Mouse (Mus musculus) forebrain, embryonic 11.5 days (tissue): ENCODE results near the gene Olfr509. TPM values are rescaled to one million over a fixed set of nuclear protein-coding genes. Genes with fewer than 3 reads are reported as not detected.
"Not testable (repeated sequence)": the region's sequence is repeated elsewhere in the genome, so short reads cannot be mapped to it uniquely, and the experiment has no call there.

Experiments
- ATAC-seq: fragments of 200-750 bp; cut with Nextera tagmentation; replicated peaks from 2 replicates; pipeline ENCODE4 v1.8.0; 2017; ENCODE audit warnings: moderate TSS enrichment; ENCODE audit not compliant: low FRiP score
- DNase-seq: peaks from one replicate; pipeline ENCODE4 v3.0.0-alpha.2; 2017; ENCODE audit warnings: low spot score
- H3K27ac ChIP-seq: fragments of 300-500 bp; sonication (generic); 2 replicates; pipeline ENCODE4 v1.5.1; 2014; ENCODE audit warnings: low read depth, low read length
- H3K27me3 ChIP-seq: fragments of 300-500 bp; sonication (generic); 2 replicates; pipeline ENCODE4 v1.6.1; 2014; ENCODE audit warnings: mild to moderate bottlenecking, low read length, mixed read lengths; ENCODE audit not compliant: control insufficient read depth, insufficient read depth
- H3K36me3 ChIP-seq: fragments of 300-500 bp; sonication (generic); 2 replicates; pipeline ENCODE4 v1.6.1; 2014; ENCODE audit warnings: mild to moderate bottlenecking, low read length, moderate library complexity, mixed read lengths; ENCODE audit not compliant: control insufficient read depth, insufficient read depth
- H3K4me1 ChIP-seq: fragments of 300-500 bp; sonication (generic); replicated peaks from 2 replicates; pipeline ENCODE4 v1.6.1; 2014; ENCODE audit warnings: low read length, mixed read lengths; ENCODE audit not compliant: control insufficient read depth, insufficient read depth
- H3K4me2 ChIP-seq: fragments of 300-500 bp; sonication (generic); 2 replicates; pipeline ENCODE4 v1.6.1; 2014; ENCODE audit warnings: low read depth, mild to moderate bottlenecking, low read length, moderate library complexity, mixed read lengths; ENCODE audit not compliant: severe bottlenecking
- H3K4me3 ChIP-seq: fragments of 300-500 bp; sonication (generic); 2 replicates; pipeline ENCODE4 v1.5.1; 2014; ENCODE audit warnings: low read depth, low read length
- H3K9ac ChIP-seq: fragments of 300-500 bp; sonication (generic); 2 replicates; pipeline ENCODE4 v1.6.1; 2014; ENCODE audit warnings: low read length
- H3K9me3 ChIP-seq: fragments of 300-500 bp; sonication (generic); 2 replicates; pipeline ENCODE4 v1.6.1; 2016; ENCODE audit warnings: low read length, mixed read lengths; ENCODE audit not compliant: control insufficient read depth
- WGBS: fragments of 180-500 bp; shearing (Covaris S2); extraction: QIAGEN DNeasy Blood & Tissue Kit; methylation state at CpG from one replicate; pipeline ENCODE4 v1.1.7; 2014; 5-methylcytosine and 5-hydroxymethylcytosine counted together
- polyA plus RNA-seq: library from polyadenylated mRNA; unstranded; fragments of >200 nt; fragmentation: Nextera tagmentation; extraction: Ambion mirVana; gene quantifications from 2 replicates; pipeline ENCODE4 v1.2.1, GENCODE M21; 2014

Gene Olfr509
- not detected in 2 replicates for polyA plus RNA-seq

GRCm38 (mm10) chr7:108651806-108652205, at the start of gene Olfr509:
Gene Olfr509 (minus strand): TSS chr7:108651906.
- no peak for ATAC-seq

DNA sequence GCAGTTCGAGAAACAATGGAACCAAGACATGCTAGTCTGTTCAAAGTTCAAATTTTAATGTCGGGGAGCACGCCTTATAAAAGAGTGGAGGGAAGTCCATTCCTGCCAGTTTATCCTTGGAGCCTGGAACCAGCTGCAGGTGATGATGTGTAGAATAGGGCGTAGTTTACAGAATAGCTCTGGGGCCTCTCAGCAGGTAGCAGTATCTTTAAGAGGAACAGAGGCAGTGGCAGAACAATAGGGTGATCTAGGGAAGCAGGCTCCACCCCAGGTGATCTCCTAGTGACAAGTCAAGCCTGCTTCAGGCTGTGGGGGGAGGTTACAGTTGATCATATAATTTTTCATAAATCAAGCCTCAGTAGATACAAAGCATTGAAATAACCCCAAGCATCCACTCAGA, 27.2 kb upstream of the Olfr509 start:
- H3K27me3 ChIP-seq: no peaks in the 10 kb centered on the region
- WGBS: 78% methylated on average over 4 of the region's 4 CpGs
- no peak overlapping the region for H3K4me2 ChIP-seq
- no peak overlapping the region for H3K4me3 ChIP-seq
- DNase-seq (no peak), ATAC-seq (no peak)
- H3K4me1 ChIP-seq: no peaks in the 10 kb centered on the region
- no peak overlapping the region for H3K9ac ChIP-seq
- no peaks in the 10 kb centered on the region for H3K36me3 ChIP-seq
- no peak overlapping the region for H3K27ac ChIP-seq
- no peaks in the 10 kb centered on the region for H3K9me3 ChIP-seq

More at GRCm38 (mm10) chr7:108651806-108652205, at the start of gene Olfr509:
- Histone ChIP-seq H3K9me3 (no peaks in the 10 kb centered on the region), H3K36me3 (no peaks in the 10 kb centered on the region), H3K27me3 (no peaks in the 10 kb centered on the region), H3K9ac (no peak within 1 kb of the TSS), H3K4me2 (no peak within 1 kb of the TSS), H3K27ac (no peak within 1 kb of the TSS), H3K4me3 (no peak within 1 kb of the TSS), H3K4me1 (no peaks in the 10 kb centered on the region)
- DNase-seq: no peak

- no peaks in the 10 kb centered on the region for H3K27me3 ChIP-seq
Measured at GRCm38 (mm10) chr7:108671058-108671457, 19.4 kb upstream of the Olfr509 start.

DNA sequence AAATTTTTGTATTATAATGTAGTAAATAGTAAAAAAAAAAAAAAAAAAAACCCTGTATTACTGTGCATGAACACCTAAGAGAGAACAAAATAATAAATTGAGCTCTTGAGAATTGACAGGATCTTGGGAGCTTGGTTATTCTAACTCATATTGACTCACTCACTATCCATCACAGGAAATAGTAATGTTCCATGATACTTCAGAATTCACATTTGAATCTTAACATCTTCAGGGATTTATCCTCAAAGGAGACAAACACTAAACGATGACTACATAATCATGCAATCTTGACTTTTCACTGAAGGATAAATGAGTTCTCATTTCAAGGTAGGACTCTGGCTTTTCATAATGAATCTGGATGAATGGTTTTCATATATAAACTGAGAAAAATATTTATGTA, 14.4 kb upstream of the Olfr509 start, which contains the start of gene Olfr510:
Olfr510 (plus strand) TSS at position 301 of the 400 bp plus-strand sequence.
- no peaks in the 10 kb centered on the region for H3K36me3 ChIP-seq
- ATAC-seq: no peak
- 91% methylated on average over 1 of the region's 1 CpGs for WGBS
- DNase-seq: no peak
- no peak within 1 kb of the TSS for H3K27ac ChIP-seq
- no peaks in the 10 kb centered on the region for H3K27me3 ChIP-seq
- H3K4me3 ChIP-seq: no peak within 1 kb of the TSS
- H3K9ac ChIP-seq: no peak within 1 kb of the TSS
- no peaks in the 10 kb centered on the region for H3K4me1 ChIP-seq
- no peaks in the 10 kb centered on the region for H3K9me3 ChIP-seq
- H3K4me2 ChIP-seq: no peak within 1 kb of the TSS

More at GRCm38 (mm10) chr7:108671058-108671457, 19.4 kb upstream of the Olfr509 start:
- 84% methylated on average over 1 of the region's 1 CpGs for WGBS
- no peak for DNase-seq
- H3K4me2 ChIP-seq: no peak overlapping the region
- H3K4me1 ChIP-seq: no peaks in the 10 kb centered on the region
- H3K9ac ChIP-seq: no peak overlapping the region
- no peak overlapping the region for H3K4me3 ChIP-seq
- no peak for ATAC-seq
- no peaks in the 10 kb centered on the region for H3K9me3 ChIP-seq
- no peaks in the 10 kb centered on the region for H3K36me3 ChIP-seq
- H3K27ac ChIP-seq: no peak overlapping the region

DNA sequence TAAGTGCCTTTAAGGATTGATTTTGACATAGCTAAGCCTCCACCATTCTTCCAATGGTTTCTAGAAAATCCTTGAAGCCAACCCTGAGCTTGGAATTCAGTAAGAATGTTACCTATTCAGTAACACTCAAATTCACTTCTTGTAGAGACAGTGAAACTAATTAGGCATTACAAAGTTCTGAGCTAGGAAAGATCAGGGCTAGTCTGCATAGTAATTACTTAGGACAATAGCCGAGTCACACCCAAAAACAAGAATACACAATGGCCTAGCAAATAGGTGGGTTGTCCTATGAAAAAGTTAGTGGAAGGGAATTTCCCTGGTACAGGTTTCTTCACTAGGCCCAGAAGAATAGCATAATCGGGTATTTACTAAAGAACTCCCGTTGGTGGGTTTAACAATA, 10.7 kb upstream of the Olfr509 start:
- no peak overlapping the region for H3K4me2 ChIP-seq
- H3K9ac ChIP-seq: no peak overlapping the region
- no peaks in the 10 kb centered on the region for H3K36me3 ChIP-seq
- H3K4me3 ChIP-seq: no peak overlapping the region
- no peaks in the 10 kb centered on the region for H3K27me3 ChIP-seq
- no peak for DNase-seq
- H3K4me1 ChIP-seq: no peaks in the 10 kb centered on the region
- ATAC-seq: no peak
- H3K27ac ChIP-seq: no peak overlapping the region
- H3K9me3 ChIP-seq: no peaks in the 10 kb centered on the region
- 87% methylated on average over 3 of the region's 3 CpGs for WGBS

DNA sequence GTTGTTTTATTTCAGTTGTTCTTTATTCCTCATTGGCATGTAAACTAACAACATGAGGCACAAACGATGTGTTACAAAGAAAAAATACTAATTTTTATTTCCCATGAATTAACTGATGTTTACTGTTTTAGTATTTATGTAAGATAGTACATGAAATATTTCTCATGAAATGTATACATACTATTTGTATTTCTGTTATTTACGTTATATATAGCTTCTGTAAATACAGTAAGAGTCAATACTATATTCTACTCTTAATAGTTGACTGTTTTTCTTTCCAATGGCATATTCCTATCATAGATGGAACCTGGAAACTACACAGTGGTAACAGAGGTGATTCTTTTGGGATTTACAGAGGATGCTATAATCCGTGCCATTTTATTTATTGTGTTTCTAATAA, 22.0 kb downstream of the Olfr509 start, which contains the start of gene Olfr508:
Olfr508 (plus strand) TSS at position 301 of the 400 bp plus-strand sequence.
- no peak for DNase-seq
- Histone ChIP-seq H3K4me1 (no peaks in the 10 kb centered on the region), H3K4me2 (no peak within 1 kb of the TSS), H3K27me3 (no peaks in the 10 kb centered on the region), H3K4me3 (no peak within 1 kb of the TSS), H3K27ac (no peak within 1 kb of the TSS), H3K9me3 (no peaks in the 10 kb centered on the region), H3K36me3 (no peaks in the 10 kb centered on the region), H3K9ac (no peak within 1 kb of the TSS)
- ATAC-seq: no peak
- WGBS: 88% methylated on average over 3 of the region's 3 CpGs

DNA sequence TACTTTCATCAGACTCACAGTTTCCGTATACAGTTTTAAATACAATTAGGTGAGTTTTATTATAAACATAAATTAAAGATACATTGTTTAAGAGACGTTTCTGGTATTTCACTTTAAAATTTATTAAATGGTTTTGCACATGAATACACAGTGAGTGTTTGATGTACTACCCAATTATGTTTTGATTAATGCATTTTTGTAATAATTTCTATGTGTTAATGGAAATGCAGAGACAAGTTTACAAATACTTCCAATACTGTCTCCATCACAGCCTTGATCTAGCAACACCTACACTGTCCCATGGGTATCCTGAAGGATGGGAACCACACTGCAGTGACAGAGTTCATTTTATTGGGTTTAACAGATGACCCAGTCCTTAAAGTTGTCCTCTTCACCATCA, 30.2 kb downstream of the Olfr509 start, which contains the start of gene Olfr507:
Olfr507 (plus strand) TSS at position 301 of the 400 bp plus-strand sequence.
- DNase-seq: no peak
- no peaks in the 10 kb centered on the region for H3K9me3 ChIP-seq

GRCm38 (mm10) chr7:108616781-108617180, 34.9 kb downstream of the Olfr509 start:
- ATAC-seq, H3K4me1 ChIP-seq, H3K9me3 ChIP-seq, H3K4me2 ChIP-seq, H3K27me3 ChIP-seq, H3K4me3 ChIP-seq, H3K36me3 ChIP-seq, DNase-seq, H3K9ac ChIP-seq, H3K27ac ChIP-seq: not testable (repeated sequence)
- WGBS: 56% methylated on average over 3 of the region's 3 CpGs

More for the DNA sequence above, 30.2 kb downstream of the Olfr509 start, which contains the start of gene Olfr507:
- Histone ChIP-seq H3K36me3 (no peaks in the 10 kb centered on the region), H3K4me1 (no peaks in the 10 kb centered on the region), H3K4me3 (no peak within 1 kb of the TSS), H3K4me2 (no peak within 1 kb of the TSS), H3K9ac (no peak within 1 kb of the TSS), H3K27ac (no peak within 1 kb of the TSS), H3K27me3 (no peaks in the 10 kb centered on the region)
- 78% methylated on average over 2 of the region's 2 CpGs for WGBS
- no peak for ATAC-seq

GRCm38 (mm10) chr7:108614110-108614509, 37.6 kb downstream of the Olfr509 start:
- no peak for ATAC-seq

More at GRCm38 (mm10) chr7:108614110-108614509, 37.6 kb downstream of the Olfr509 start:
- H3K9ac ChIP-seq: no peak overlapping the region
- no peaks in the 10 kb centered on the region for H3K9me3 ChIP-seq
- no peak overlapping the region for H3K4me2 ChIP-seq
- DNase-seq: no peak
- H3K27ac ChIP-seq: no peak overlapping the region
- H3K4me1 ChIP-seq: no peaks in the 10 kb centered on the region
- H3K27me3 ChIP-seq: no peaks in the 10 kb centered on the region
- 89% methylated on average over 2 of the region's 2 CpGs for WGBS
- no peaks in the 10 kb centered on the region for H3K36me3 ChIP-seq
- H3K4me3 ChIP-seq: no peak overlapping the region
